24 mouse cellular contexts compared by ENCODE assay signal in the genomic region with DNA sequence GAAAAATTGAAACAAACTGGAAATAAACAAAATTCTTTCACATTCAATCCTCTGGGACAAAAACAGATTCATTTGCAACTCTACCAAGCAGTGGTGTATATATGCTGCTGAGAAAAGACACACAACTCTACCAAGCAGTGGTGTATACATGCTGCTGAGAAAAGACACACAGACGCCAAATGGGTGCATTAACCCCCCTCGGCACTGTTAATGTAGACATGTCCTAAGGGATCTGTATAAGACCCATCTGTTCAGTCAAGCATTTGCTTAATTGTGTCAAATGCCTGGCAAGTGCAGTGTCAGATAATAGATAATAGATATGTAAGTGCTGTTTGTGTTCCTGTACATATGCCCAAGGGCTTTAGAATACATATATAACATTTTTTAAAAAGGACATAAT.
DNase-seq lines count a peak whose midpoint lies in the region; ATAC-seq and TF ChIP-seq lines count a peak whose summit lies in the region.
"Had no signal": no experiment of that assay in that cellular context is flagged by ENCODE, and none has a peak within 500 bp of the region (broad histone marks: within the 10 kb centered on the region; RNA-seq: fewer than 3 reads in every experiment).

No protein-coding gene starts in this region.

- peak; percentile 83; the same call in 1 of the 2 replicates for ATAC-seq in embryonic facial prominence, embryonic 11.5 days (replicated peaks; ENCODE audit: insufficient number of reproducible peaks, low FRiP score, low TSS enrichment, low read depth)
- ATAC-seq in hindbrain, embryonic 12.5 days (ENCODE audit: low FRiP score): peak; percentile 50; the same call in 1 of the 2 replicates
- no peak for ATAC-seq in hindbrain, embryonic 16.5 days
- peak; percentile 74; the same call in 1 of the 2 replicates for ATAC-seq in neural tube, embryonic 14.5 days (ENCODE audit: low read depth)
- ATAC-seq in inflammation-experienced regulatory T-cells, adult 6 months: no peak
- ATAC-seq: CD4-positive, CD25-positive, alpha-beta regulatory T cell, adult 4 months; hindbrain, postnatal 0 days; intestine, embryonic 15.5 days had no signal

- DNase-seq in embryonic facial prominence, embryonic 11.5 days (ENCODE audit: low spot score): no peak
- no peak for DNase-seq in embryonic facial prominence, embryonic 10.5 days (ENCODE audit: low spot score)
- peak; percentile 11 for DNase-seq in MEL (ENCODE audit: low read depth, low spot score)
- no peak for DNase-seq in kidney, adult 8-10 months
- DNase-seq: adrenal gland, postnatal 10 days; B cell, adult 2 months; cerebellum, adult 11-12 months; cerebellum, adult 9-10 months; cerebellum, postnatal 25 days; gastrocnemius, postnatal 36 days; heart, adult 11 months; heart, postnatal 36 days had no signal

- WGBS in embryonic facial prominence, embryonic 11.5 days: 80% methylated on average over 2 of the region's 2 CpGs
- 83% methylated on average over 2 of the region's 2 CpGs for WGBS in embryonic facial prominence, embryonic 10.5 days
- WGBS in hindbrain, embryonic 12.5 days: 61% methylated on average over 2 of the region's 2 CpGs
- 45% methylated on average over 2 of the region's 2 CpGs for WGBS in hindbrain, embryonic 16.5 days
- 42% methylated on average over 2 of the region's 2 CpGs for WGBS in neural tube, embryonic 14.5 days

- TF ChIP-seq POLR2A in MEL (IDR thresholded peaks at IDR 0.05; ENCODE audit: control insufficient read depth in 1 of 2, insufficient read depth in 1 of 2, low read depth in 1 of 2, low read length in 2 of 2, poor library complexity in 1 of 2): no peak

- no peak for TF ChIP-seq CTCF in MEL (IDR thresholded peaks at IDR 0.05 in 2 of 3, conservative IDR thresholded peaks at IDR 0.05 in 1 of 3; ENCODE audit: control insufficient read depth in 1 of 3, insufficient read depth in 1 of 3, low read depth in 2 of 3, low read length in 3 of 3, poor library complexity in 1 of 3, severe bottlenecking in 1 of 3)

- H3K4me2 ChIP-seq in embryonic facial prominence, embryonic 11.5 days (ENCODE audit: low read depth, low read length): no peak overlapping the region
- no peak overlapping the region for H3K4me2 ChIP-seq in hindbrain, embryonic 12.5 days (replicated peaks)
- no peak overlapping the region for H3K4me2 ChIP-seq in hindbrain, embryonic 16.5 days (ENCODE audit: low read length)
- H3K4me2 ChIP-seq in neural tube, embryonic 14.5 days (ENCODE audit: low read depth, low read length): no peak overlapping the region
- H3K4me2 ChIP-seq: embryonic facial prominence, embryonic 15.5 days; heart, embryonic 13.5 days; intestine, embryonic 15.5 days had no signal

- TF ChIP-seq RAD21 in MEL (IDR thresholded peaks at IDR 0.05; ENCODE audit: low read depth, low read length): no peak

- no peaks in the 10 kb centered on the region for H3K9me3 ChIP-seq in embryonic facial prominence, embryonic 11.5 days (replicated peaks; ENCODE audit: control insufficient read depth, low read length)
- no peaks in the 10 kb centered on the region for H3K9me3 ChIP-seq in embryonic facial prominence, embryonic 10.5 days
- no peaks in the 10 kb centered on the region for H3K9me3 ChIP-seq in hindbrain, embryonic 12.5 days (replicated peaks)
- no peaks in the 10 kb centered on the region for H3K9me3 ChIP-seq in hindbrain, embryonic 16.5 days (ENCODE audit: control insufficient read depth, low read length)
- H3K9me3 ChIP-seq in MEL (replicated peaks; ENCODE audit: insufficient read depth, low read length): no peaks in the 10 kb centered on the region
- H3K9me3 ChIP-seq in neural tube, embryonic 14.5 days (ENCODE audit: control insufficient read depth, low read length): no peaks in the 10 kb centered on the region
- H3K9me3 ChIP-seq: embryonic facial prominence, embryonic 15.5 days; forebrain, embryonic 10.5 days; heart, embryonic 13.5 days; intestine, embryonic 15.5 days had no signal

- H3K36me3 ChIP-seq in embryonic facial prominence, embryonic 11.5 days (replicated peaks; ENCODE audit: control insufficient read depth, insufficient read depth, low read depth, low read length): no peaks in the 10 kb centered on the region
- H3K36me3 ChIP-seq in embryonic facial prominence, embryonic 10.5 days (replicated peaks): no peaks in the 10 kb centered on the region
- no peaks in the 10 kb centered on the region for H3K36me3 ChIP-seq in hindbrain, embryonic 12.5 days
- H3K36me3 ChIP-seq in hindbrain, embryonic 16.5 days (ENCODE audit: control insufficient read depth, insufficient read depth, low read length): no peaks in the 10 kb centered on the region
- H3K36me3 ChIP-seq in MEL (ENCODE audit: control insufficient read depth in 1 of 2, insufficient read depth in 2 of 2, low read length in 2 of 2): no peaks in the 10 kb centered on the region
- no peaks in the 10 kb centered on the region for H3K36me3 ChIP-seq in neural tube, embryonic 14.5 days (ENCODE audit: control insufficient read depth, insufficient read depth, low read length)
- H3K36me3 ChIP-seq: embryonic facial prominence, embryonic 15.5 days; forebrain, embryonic 10.5 days; G1E; heart, embryonic 13.5 days; intestine, embryonic 15.5 days had no signal

- no peaks in the 10 kb centered on the region for H3K4me1 ChIP-seq in embryonic facial prominence, embryonic 11.5 days (ENCODE audit: control insufficient read depth, insufficient read depth, low read length)
- no peaks in the 10 kb centered on the region for H3K4me1 ChIP-seq in embryonic facial prominence, embryonic 10.5 days
- H3K4me1 ChIP-seq in hindbrain, embryonic 12.5 days: no peaks in the 10 kb centered on the region
- H3K4me1 ChIP-seq in hindbrain, embryonic 16.5 days (ENCODE audit: control insufficient read depth, insufficient read depth, low read depth, low read length): no peaks in the 10 kb centered on the region
- H3K4me1 ChIP-seq in MEL (ENCODE audit: control insufficient read depth in 1 of 2, insufficient read depth in 2 of 2, low read length in 2 of 2): peaks cover 0 to 5% of the 10 kb centered on the region in 2 experiments; a peak in 2 of 4 replicates
- no peaks in the 10 kb centered on the region for H3K4me1 ChIP-seq in neural tube, embryonic 14.5 days (ENCODE audit: control insufficient read depth, insufficient read depth, low read length)
- H3K4me1 ChIP-seq: embryonic facial prominence, embryonic 15.5 days; forebrain, embryonic 10.5 days; heart, embryonic 13.5 days; intestine, embryonic 15.5 days had no signal

- no peaks in the 10 kb centered on the region for H3K79me2 ChIP-seq in MEL (ENCODE audit: control insufficient read depth, insufficient read depth, low read length, poor library complexity)

- H3K4me3 ChIP-seq in embryonic facial prominence, embryonic 11.5 days (ENCODE audit: low read depth, low read length): no peak overlapping the region
- no peak overlapping the region for H3K4me3 ChIP-seq in embryonic facial prominence, embryonic 10.5 days
- no peak overlapping the region for H3K4me3 ChIP-seq in hindbrain, embryonic 12.5 days
- no peak overlapping the region for H3K4me3 ChIP-seq in hindbrain, embryonic 16.5 days (ENCODE audit: low read length)
- no peak overlapping the region for H3K4me3 ChIP-seq in MEL (ENCODE audit: control insufficient read depth in 1 of 2, insufficient read depth in 1 of 2, low read depth in 2 of 2, low read length in 2 of 2)
- H3K4me3 ChIP-seq in neural tube, embryonic 14.5 days (ENCODE audit: low read depth, low read length): no peak overlapping the region
- H3K4me3 ChIP-seq: embryonic facial prominence, embryonic 15.5 days; erythroblast, embryonic 14.5 days; forebrain, embryonic 10.5 days; heart, embryonic 13.5 days; intestine, embryonic 15.5 days had no signal

- H3K27me3 ChIP-seq in embryonic facial prominence, embryonic 11.5 days (ENCODE audit: control insufficient read depth, insufficient read depth, low read length): no peaks in the 10 kb centered on the region
- H3K27me3 ChIP-seq in embryonic facial prominence, embryonic 10.5 days (replicated peaks; ENCODE audit: low read depth, poor library complexity, severe bottlenecking): no peaks in the 10 kb centered on the region
- H3K27me3 ChIP-seq in hindbrain, embryonic 12.5 days: no peaks in the 10 kb centered on the region
- no peaks in the 10 kb centered on the region for H3K27me3 ChIP-seq in hindbrain, embryonic 16.5 days (replicated peaks; ENCODE audit: control insufficient read depth, insufficient read depth, low read length)
- no peaks in the 10 kb centered on the region for H3K27me3 ChIP-seq in MEL (ENCODE audit: control insufficient read depth in 1 of 2, insufficient read depth in 2 of 2, low read length in 2 of 2)
- no peaks in the 10 kb centered on the region for H3K27me3 ChIP-seq in neural tube, embryonic 14.5 days (ENCODE audit: control insufficient read depth, insufficient read depth, low read length)
- H3K27me3 ChIP-seq: embryonic facial prominence, embryonic 15.5 days; heart, embryonic 13.5 days; intestine, embryonic 15.5 days had no signal

- H3K27ac ChIP-seq in embryonic facial prominence, embryonic 11.5 days (replicated peaks; ENCODE audit: low read depth, low read length): no peak overlapping the region
- H3K27ac ChIP-seq in embryonic facial prominence, embryonic 10.5 days (replicated peaks): no peak overlapping the region
- H3K27ac ChIP-seq in hindbrain, embryonic 12.5 days: no peak overlapping the region
- H3K27ac ChIP-seq in hindbrain, embryonic 16.5 days (ENCODE audit: low read depth, low read length): no peak overlapping the region
- H3K27ac ChIP-seq in MEL (ENCODE audit: control insufficient read depth, low read depth, low read length): no peak overlapping the region
- no peak overlapping the region for H3K27ac ChIP-seq in neural tube, embryonic 14.5 days (ENCODE audit: low read depth, low read length)
- H3K27ac ChIP-seq: embryonic facial prominence, embryonic 15.5 days; forebrain, embryonic 10.5 days; heart, embryonic 13.5 days; hindbrain, postnatal 0 days; intestine, embryonic 15.5 days had no signal

- no peak for TF ChIP-seq EP300 in MEL (IDR thresholded peaks at IDR 0.05; ENCODE audit: low read depth in 1 of 2, low read length in 2 of 2)

- no peak overlapping the region for H3K9ac ChIP-seq in embryonic facial prominence, embryonic 11.5 days (replicated peaks; ENCODE audit: low read length)
- H3K9ac ChIP-seq in hindbrain, embryonic 12.5 days: no peak overlapping the region
- no peak overlapping the region for H3K9ac ChIP-seq in hindbrain, embryonic 16.5 days (ENCODE audit: low read depth, low read length)
- H3K9ac ChIP-seq in MEL (ENCODE audit: control insufficient read depth, low read depth, low read length, poor library complexity, severe bottlenecking): no peak overlapping the region
- no peak overlapping the region for H3K9ac ChIP-seq in neural tube, embryonic 14.5 days (replicated peaks; ENCODE audit: low read depth, low read length)
- H3K9ac ChIP-seq: embryonic facial prominence, embryonic 15.5 days; heart, embryonic 13.5 days; intestine, embryonic 15.5 days had no signal

TF ChIP-seq in MEL, 35 proteins besides CTCF, POLR2A, EP300 and RAD21 (continues in another document):
- TF ChIP-seq ZMIZ1 (IDR thresholded peaks at IDR 0.05; ENCODE audit: low read depth, low read length): no peak
- TF ChIP-seq TBP (IDR thresholded peaks at IDR 0.05; ENCODE audit: low read depth, low read length): no peak
- TF ChIP-seq MAZ (IDR thresholded peaks at IDR 0.05; ENCODE audit: low read depth, low read length): no peak
- no peak for TF ChIP-seq HCFC1 (IDR thresholded peaks at IDR 0.05; ENCODE audit: low read depth, low read length)
- TF ChIP-seq ZNF384 (IDR thresholded peaks at IDR 0.05; ENCODE audit: low read depth, low read length): no peak

Comparison
In these comparisons a context has a peak if more than half of its experiments do, and no peak if none do; other contexts are left out.
1. ATAC-seq: peak in embryonic facial prominence, embryonic 11.5 days (single experiment), hindbrain, embryonic 12.5 days (single experiment) and neural tube, embryonic 14.5 days (single experiment); none in hindbrain, embryonic 16.5 days (single experiment) and inflammation-experienced regulatory T-cells, adult 6 months (single experiment).